Mouse (Mus musculus): ENCODE data around the gene Zfp827.
"Not testable (repeated sequence)": the region's sequence is repeated elsewhere in the genome, so short reads cannot be mapped to it uniquely, and the experiment has no call there.

The Zfp827 gene

DNA sequence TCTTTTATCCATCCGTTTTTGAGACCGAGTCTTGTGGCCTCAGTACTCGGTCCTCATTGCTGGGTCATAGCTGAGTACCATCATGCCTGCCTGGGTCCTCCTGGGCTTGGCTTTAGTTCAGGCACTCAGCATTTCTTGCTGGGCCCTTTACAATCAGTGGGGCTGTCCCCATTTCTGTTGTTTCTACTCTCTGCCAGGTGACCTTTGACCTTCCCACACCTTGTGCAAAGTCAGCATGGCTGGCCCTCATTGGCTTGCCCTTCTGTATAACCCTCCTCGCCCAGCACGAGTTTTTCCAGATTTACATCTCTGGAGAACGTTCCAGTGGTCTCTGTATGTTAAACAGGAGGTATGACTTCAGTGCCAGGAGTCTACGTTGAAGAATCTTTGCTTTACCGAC is 83.2 kb downstream of the Zfp827 start:
- no peak for DNase-seq (ENCODE audit: low read depth, low spot score)

DNA sequence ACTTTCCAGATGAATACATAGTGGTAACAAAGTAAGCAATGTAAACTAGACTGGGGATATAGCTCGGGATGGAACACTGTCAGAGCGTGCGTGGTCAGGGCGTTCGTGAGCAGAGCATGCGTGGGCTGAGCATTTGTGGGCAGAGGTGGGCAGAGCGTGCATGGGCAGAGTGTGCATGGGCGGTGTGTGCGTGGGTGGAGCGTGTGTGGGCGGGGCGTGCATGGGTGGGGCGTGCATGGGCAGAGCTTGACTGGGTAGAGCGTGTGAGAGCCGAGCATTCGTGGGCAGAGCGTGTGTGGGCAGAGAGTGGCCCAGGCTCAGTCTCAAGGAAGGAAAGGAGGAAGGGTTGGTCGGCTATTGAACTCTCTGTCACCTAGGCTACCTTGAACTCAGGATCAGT is 84.2 kb downstream of the Zfp827 start:
- no peak for DNase-seq (ENCODE audit: low read depth, low spot score)

DNA sequence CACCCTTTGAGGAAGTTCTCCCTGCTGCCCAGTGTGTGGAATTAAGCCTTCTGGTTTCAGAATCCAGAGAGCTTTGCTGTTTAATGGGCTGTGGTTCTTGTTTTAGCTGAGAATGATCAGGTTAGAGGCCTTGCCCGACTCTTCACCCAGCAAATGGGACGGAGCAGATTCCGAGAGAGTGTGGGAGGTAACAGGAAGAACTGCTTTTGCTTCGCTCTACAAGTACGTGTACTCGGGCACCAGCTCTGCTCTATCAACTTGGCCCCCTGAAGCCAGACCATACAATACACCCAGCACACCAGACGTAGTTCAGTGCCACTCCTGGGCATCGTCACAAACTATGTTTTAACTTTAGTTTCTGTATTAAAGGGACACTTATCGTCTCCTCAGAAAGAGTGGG is 85.3 kb downstream of the Zfp827 start:
- no peak for DNase-seq (ENCODE audit: low read depth, low spot score)

DNA sequence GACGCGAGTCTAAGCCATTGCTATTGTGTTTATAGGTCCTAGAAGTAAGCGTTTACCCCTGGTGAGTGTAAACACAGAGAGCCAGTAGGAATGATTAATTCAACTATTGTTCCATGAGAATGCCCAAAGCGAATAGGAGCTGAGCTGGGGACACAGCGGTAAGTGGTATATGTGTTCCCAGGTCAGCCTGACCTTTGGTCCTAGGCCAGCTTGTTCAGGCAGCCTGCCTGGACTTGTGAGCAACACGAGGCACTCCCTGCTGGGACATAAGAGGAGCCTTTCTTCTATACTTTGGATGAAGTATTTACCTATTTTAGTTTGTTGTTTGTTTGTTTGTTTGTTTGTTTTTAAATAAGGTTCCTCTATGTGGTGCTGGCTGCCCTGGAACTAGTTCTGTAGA is 86.3 kb downstream of the Zfp827 start:
- no peak for DNase-seq (ENCODE audit: low read depth, low spot score)

- DNase-seq (ENCODE audit: low read depth, low spot score): no peak
Measured at GRCm38 (mm10) chr8:79116436-79116835, 88.2 kb downstream of the Zfp827 start.

DNA sequence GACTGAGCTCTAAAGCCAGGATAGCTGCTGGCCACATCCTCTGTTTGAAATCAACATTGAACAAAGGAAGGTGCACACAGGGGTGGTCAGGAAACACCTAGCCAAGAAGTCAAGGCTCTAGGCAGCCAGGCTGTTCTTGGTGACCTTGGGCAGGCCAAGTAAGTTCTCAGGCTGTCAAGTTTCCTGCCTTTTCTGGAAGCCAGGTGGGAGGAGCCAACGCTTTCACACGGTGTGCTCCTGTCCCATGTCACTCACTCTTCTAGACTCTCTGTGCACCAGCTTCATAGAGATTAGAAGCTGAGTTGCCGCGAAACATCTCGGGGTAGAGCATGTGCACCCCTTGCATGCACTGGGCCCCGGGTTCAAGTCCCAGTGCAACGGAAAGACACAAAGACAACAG is 89.5 kb downstream of the Zfp827 start:
- DNase-seq (ENCODE audit: low read depth, low spot score): no peak

DNA sequence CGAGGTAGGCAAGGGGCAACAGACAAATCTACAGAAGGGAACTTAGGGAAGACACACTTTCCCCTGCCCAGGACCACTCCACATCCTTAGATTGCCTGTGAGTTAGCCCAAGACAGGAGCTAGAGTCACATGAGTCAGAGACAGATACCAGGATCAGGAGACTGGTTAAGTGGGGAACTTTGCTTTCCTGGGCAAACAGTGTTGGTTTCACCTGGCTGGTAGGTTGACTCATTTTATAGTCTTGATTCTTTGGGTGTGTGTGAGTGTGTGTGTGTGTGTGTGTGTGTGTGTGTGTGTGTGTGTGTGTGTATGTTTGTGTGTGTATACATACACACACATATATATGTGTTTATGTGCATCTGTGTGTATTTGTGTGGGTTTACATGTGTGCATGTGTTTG is 93.4 kb downstream of the Zfp827 start:
- DNase-seq (ENCODE audit: low read depth, low spot score): no peak

GRCm38 (mm10) chr8:79124231-79124630 is 96.0 kb downstream of the Zfp827 start:
- no peak for DNase-seq (ENCODE audit: low read depth, low spot score)

GRCm38 (mm10) chr8:79127211-79127816 is 99.1 kb downstream of the Zfp827 start:
- no peak for DNase-seq (ENCODE audit: low read depth, low spot score)

GRCm38 (mm10) chr8:79128534-79128933 is 100.3 kb downstream of the Zfp827 start:
- not testable (repeated sequence) for DNase-seq (ENCODE audit: low read depth, low spot score)

DNA sequence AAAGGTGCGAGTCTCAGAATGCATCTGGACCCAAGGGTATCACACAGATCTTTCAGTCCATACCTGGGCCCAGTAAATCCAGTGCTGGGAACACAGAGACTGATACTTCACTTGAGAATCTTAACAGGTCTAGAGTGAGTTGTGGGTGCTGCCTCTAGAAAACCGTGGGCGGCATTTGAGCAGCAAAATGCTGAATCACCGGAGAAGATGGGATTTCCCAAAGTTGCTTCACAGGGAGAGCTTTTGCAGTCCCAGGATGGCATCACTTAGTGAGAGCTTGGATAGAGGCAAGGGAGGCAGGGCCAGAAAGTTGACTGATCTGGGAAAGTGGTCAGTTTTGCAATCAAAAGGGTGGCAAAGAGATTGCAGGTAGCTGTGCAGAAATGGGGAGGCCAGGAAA is 111.4 kb downstream of the Zfp827 start:
- no peak for DNase-seq (ENCODE audit: low read depth, low spot score)

GRCm38 (mm10) chr8:79140981-79141380 is 112.7 kb downstream of the Zfp827 start:
- DNase-seq (ENCODE audit: low read depth, low spot score): no peak

DNA sequence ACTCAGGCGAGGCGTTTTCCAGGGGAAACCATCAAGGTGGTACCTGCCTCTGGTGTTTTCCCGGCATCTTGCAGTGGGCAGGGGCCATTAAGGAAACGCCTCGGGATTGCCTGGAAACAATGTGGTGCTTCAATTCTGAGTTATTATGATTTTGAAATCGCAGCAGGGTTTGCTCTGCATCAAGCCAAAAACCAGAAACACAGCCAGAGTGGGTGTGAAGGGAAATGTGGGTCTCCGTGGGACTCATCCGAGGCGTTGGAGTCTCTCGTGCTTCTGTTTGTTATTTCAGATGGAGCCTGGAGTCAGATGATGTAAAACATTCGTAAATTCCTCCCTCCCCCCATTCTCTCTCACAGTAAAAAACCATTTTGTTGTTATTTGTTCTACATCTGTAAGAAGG is 113.4 kb downstream of the Zfp827 start:
- DNase-seq (ENCODE audit: low read depth, low spot score): no peak

GRCm38 (mm10) chr8:79143729-79144128 is 115.5 kb downstream of the Zfp827 start:
- no peak for DNase-seq (ENCODE audit: low read depth, low spot score)

DNA sequence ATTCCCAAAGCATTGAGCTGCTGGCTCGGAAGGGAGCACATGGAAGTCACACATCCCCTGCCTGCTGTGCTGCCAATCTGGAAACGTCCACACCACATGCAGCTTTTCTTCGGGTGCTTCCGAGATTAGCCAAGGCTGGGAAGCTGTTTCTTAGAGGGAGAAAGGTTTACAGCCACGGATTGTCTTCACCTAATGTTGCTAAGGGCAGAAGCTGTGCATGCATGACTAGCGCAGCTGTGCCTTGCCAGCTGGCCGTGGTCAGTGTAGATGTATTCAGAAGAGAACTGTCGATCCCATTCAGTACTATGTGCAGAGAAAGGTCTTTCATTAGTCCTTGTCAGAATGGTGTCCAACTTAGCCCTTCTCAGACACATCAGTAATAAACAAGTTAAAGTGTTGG is 117.0 kb downstream of the Zfp827 start:
- no peak for DNase-seq (ENCODE audit: low read depth, low spot score)

- DNase-seq (ENCODE audit: low read depth, low spot score): no peak
Measured at GRCm38 (mm10) chr8:79145626-79146025, 117.4 kb downstream of the Zfp827 start.

GRCm38 (mm10) chr8:79148799-79149198 is 120.6 kb downstream of the Zfp827 start:
- no peak for DNase-seq (ENCODE audit: low read depth, low spot score)

DNA sequence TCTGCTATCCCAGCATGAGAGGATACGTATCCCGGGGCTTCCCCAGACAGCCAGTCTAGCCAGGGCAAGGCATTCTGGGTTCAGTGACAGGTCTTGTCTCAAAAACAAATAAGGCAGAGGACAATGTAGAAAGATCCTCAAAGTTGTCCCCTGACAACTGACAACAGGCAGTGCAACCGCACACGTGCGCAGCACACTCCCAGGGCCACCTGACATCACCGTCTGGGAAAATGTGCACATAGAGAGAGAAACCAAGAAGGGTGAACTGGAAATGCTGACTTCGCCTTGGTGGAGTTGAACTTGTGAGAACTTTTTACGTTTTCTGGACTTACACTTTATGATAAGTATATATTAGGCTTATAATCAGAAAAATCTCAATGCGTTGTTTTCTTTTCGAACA is 121.6 kb downstream of the Zfp827 start:
- no peak for DNase-seq (ENCODE audit: low read depth, low spot score)

GRCm38 (mm10) chr8:79150544-79151192 is 122.4 kb downstream of the Zfp827 start:
- no peak for DNase-seq (ENCODE audit: low read depth, low spot score)

DNA sequence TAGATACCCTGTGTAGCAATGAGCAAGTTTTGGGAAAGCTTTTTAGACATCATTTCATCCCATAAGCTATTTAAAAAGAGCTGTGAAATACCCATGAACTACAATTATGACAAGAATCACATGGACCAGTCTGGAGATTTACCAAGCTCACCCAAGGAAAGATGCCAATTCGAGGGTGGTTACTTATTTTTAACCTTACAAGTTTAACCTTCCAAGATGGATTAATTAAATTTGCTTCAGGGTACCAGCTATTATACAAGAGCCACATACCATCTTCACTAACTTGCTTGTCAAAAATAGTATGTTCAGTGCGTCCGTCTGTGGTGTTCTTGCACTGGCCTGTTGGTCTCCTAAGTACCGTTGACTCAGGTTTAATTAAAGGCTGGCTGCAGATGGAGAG is 123.4 kb downstream of the Zfp827 start:
- DNase-seq (ENCODE audit: low read depth, low spot score): no peak

- DNase-seq (ENCODE audit: low read depth, low spot score): no peak
Measured at GRCm38 (mm10) chr8:79153201-79153600, 125.0 kb downstream of the Zfp827 start.

- no peak for DNase-seq (ENCODE audit: low read depth, low spot score)
Measured at GRCm38 (mm10) chr8:79153637-79154036, 125.4 kb downstream of the Zfp827 start.

- DNase-seq (ENCODE audit: low read depth, low spot score): no peak
Measured at GRCm38 (mm10) chr8:79155556-79156161, 127.4 kb downstream of the Zfp827 start.
